Mouse (Mus musculus) B cell, adult 67 days (primary cell): Measurements from ENCODE around the gene Igsf11. TPM values are rescaled to one million over a fixed set of nuclear protein-coding genes. Genes with fewer than 3 reads are reported as not detected.

ENCODE experiments used
- total RNA-seq, 2 experiments: library from RNA; stranded (reverse); gene quantifications; 4 replicates each; pipeline ENCODE4 v1.2.4; 2023

The Igsf11 gene
- total RNA-seq: not detected

GRCm38 (mm10) chr16:38892371-38892770 is at the start of gene Igsf11:
Gene Igsf11 (plus strand): TSS chr16:38892671.

Other genes starting within 250 kb of the Igsf11 start
- 1 to 10 TPM; 2.5 to 2.6 TPM for gene Arhgap31, start 179.4 kb upstream of the Igsf11 start, total RNA-seq
- gene B4galt4, start 150.4 kb upstream of the Igsf11 start, total RNA-seq: 1 to 10 TPM in 1 of 2 experiments, under 1 TPM in 1; 0.61 to 1.4 TPM
- not detected for gene Upk1b, start 92.3 kb upstream of the Igsf11 start, total RNA-seq
- gene 4930435E12Rik, start 63.9 kb upstream of the Igsf11 start, total RNA-seq: not detected